In genomic region chr3:66584831-66585230, GRCm38 (mm10) we compare ENCODE assay signal across 21 mouse cellular contexts.
"Had no signal": no experiment of that assay in that cellular context is flagged by ENCODE, and none has a peak within 500 bp of the region (broad histone marks: within the 10 kb centered on the region; RNA-seq: fewer than 3 reads in every experiment).

No protein-coding gene starts in this region.

- ATAC-seq: liver, postnatal 0 days; lung, postnatal 0 days had no signal

- H3K27me3 ChIP-seq: lung, embryonic 15.5 days; megakaryocyte, embryonic 14.5 days; midbrain, embryonic 13.5 days; midbrain, embryonic 15.5 days; neural tube, embryonic 12.5 days had no signal

- H3K4me2 ChIP-seq: lung, embryonic 15.5 days; midbrain, embryonic 11.5 days; midbrain, embryonic 13.5 days; midbrain, embryonic 15.5 days; neural tube, embryonic 12.5 days had no signal

- H3K4me3 ChIP-seq: lung, embryonic 15.5 days; megakaryocyte, embryonic 14.5 days; midbrain, embryonic 13.5 days; midbrain, embryonic 15.5 days; myocyte; neural tube, embryonic 12.5 days had no signal

- H3K4me1 ChIP-seq: lung, embryonic 15.5 days; megakaryocyte, embryonic 14.5 days; midbrain, embryonic 13.5 days; midbrain, embryonic 15.5 days; neural tube, embryonic 12.5 days had no signal

- DNase-seq: liver, postnatal 0 days; lung, adult 2 months; lung, postnatal 14 days; lung, postnatal 36 days; retina, postnatal 1 day; right cerebral cortex, adult 18-20 months; right cerebral cortex, postnatal 25 days; right cerebral cortex, postnatal 4 days; spleen, adult 18-20 months; thymus, adult 18-20 months; thymus, postnatal 14 days; thymus, postnatal 36 days had no signal

- H3K36me3 ChIP-seq: lung, embryonic 15.5 days; midbrain, embryonic 13.5 days; midbrain, embryonic 15.5 days; neural tube, embryonic 12.5 days had no signal

- H3K9ac ChIP-seq: liver, postnatal 0 days; lung, embryonic 15.5 days; midbrain, embryonic 13.5 days; midbrain, embryonic 15.5 days; neural tube, embryonic 12.5 days had no signal

- H3K27ac ChIP-seq: lung, embryonic 15.5 days; macrophage; midbrain, embryonic 13.5 days; midbrain, embryonic 15.5 days; neural tube, embryonic 12.5 days had no signal

- H3K9me3 ChIP-seq: lung, embryonic 15.5 days; megakaryocyte, embryonic 14.5 days; midbrain, embryonic 13.5 days; midbrain, embryonic 15.5 days; neural tube, embryonic 12.5 days had no signal
